Mouse (Mus musculus): ENCODE measurements around the gene Cdh24. TPM values are rescaled to one million over a fixed set of nuclear protein-coding genes. Genes with fewer than 3 reads are reported as not detected.
A peak's percentile ranks its signal among the peaks of the same experiment; 100 is the strongest.

Cdh24 gene
- polyA plus RNA-seq, 2 experiments, result 5.7 to 50.0 TPM

DNA sequence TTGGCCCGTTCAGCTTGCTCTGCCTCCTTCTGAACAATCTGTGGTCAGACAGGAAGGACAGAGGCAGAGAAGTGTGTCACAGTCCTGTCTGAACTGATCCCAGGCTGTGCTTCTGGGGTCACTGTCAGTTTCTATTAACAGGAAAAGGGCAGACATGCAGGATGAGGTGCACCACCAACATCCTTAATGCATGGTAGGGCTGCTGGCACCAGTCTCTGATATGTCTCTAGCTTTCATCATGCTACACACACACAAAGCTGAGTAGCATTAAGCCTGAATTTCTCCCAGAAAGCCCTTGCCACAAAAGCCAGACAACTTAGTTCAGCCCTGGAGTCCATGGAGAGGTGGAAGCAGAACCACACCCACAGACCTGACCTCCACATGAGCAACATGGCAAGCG is 1.8 kb upstream of the Cdh24 start:
- WGBS, result 95% methylated on average over 2 of the region's 2 CpGs
- no peaks in the 10 kb centered on the region for H3K9me3 ChIP-seq (ENCODE audit: control insufficient read depth, low read length)
- H3K27ac ChIP-seq (replicated peaks; ENCODE audit: low read depth, low read length), result no peak overlapping the region
- DNase-seq (ENCODE audit: low spot score) (no peak), ATAC-seq (ENCODE audit: low FRiP score, low read depth) (no peak)
- no peak overlapping the region for H3K4me3 ChIP-seq (replicated peaks; ENCODE audit: low read length)
- no peaks in the 10 kb centered on the region for H3K27me3 ChIP-seq (ENCODE audit: control insufficient read depth, insufficient read depth, low read length)
- no peak for TF ChIP-seq POLR2A (IDR thresholded peaks at IDR 0.05; ENCODE audit: borderline replicate concordance, extremely low read depth, insufficient read depth, insufficient read length)
- H3K9ac ChIP-seq (ENCODE audit: low read depth, low read length, severe bottlenecking), result no peak overlapping the region
- peaks cover 10% of the 10 kb centered on the region for H3K4me1 ChIP-seq (ENCODE audit: control insufficient read depth, insufficient read depth, low read length)
- H3K4me2 ChIP-seq (replicated peaks; ENCODE audit: low read depth, low read length, severe bottlenecking), result no peak overlapping the region
- peaks cover 66% of the 10 kb centered on the region for H3K36me3 ChIP-seq (ENCODE audit: control insufficient read depth, insufficient read depth, low read length)

DNA sequence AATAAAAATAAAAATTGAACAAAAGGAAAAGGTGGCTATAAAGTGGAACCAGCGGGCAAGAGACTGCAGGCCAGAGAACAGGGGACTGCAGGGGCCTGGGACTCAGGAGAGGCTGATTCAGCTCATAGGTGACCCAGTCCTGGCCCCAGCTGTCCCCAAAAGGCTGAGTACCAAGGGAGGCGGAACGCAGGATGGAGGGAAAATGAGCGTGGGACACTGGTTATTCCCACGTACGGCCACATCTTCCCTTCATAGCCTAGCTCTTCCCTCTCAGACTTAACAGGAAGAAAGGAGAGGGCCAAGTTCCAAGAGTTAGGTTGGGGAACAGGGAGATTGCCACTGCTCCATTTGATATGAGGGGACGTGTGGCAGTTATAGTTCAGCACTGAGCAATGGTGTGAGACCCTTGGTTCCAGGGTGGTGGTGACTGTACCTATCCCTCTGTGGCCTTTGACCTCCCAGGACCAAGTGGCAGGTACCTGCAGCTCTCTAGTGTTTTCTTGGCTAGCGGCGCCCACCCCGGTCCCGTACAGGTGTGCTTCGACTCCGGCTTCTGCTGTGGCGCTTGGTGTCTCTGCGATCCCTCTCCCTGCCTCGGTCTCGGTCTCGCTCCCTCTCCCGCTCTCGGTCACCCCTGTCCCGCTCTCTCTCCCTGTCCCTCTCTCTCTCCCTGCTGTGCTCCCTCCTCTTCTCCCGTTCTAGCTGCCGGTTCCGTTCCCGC is 1.2 kb upstream of the Cdh24 start:
- no peak overlapping the region for H3K4me3 ChIP-seq (replicated peaks; ENCODE audit: low read length)
- no peak overlapping the region for H3K4me2 ChIP-seq (replicated peaks; ENCODE audit: low read depth, low read length, severe bottlenecking)
- H3K27ac ChIP-seq (replicated peaks; ENCODE audit: low read depth, low read length), result no peak overlapping the region
- no peak for TF ChIP-seq POLR2A (IDR thresholded peaks at IDR 0.05; ENCODE audit: borderline replicate concordance, extremely low read depth, insufficient read depth, insufficient read length)
- no peaks in the 10 kb centered on the region for H3K27me3 ChIP-seq (ENCODE audit: control insufficient read depth, insufficient read depth, low read length)
- 81% methylated on average over 24 of the region's 25 CpGs for WGBS
- peaks cover 10% of the 10 kb centered on the region for H3K4me1 ChIP-seq (ENCODE audit: control insufficient read depth, insufficient read depth, low read length)
- H3K9ac ChIP-seq (ENCODE audit: low read depth, low read length, severe bottlenecking), result no peak overlapping the region
- ATAC-seq (ENCODE audit: low FRiP score, low read depth) (no peak), DNase-seq (ENCODE audit: low spot score) (no peak)
- no peaks in the 10 kb centered on the region for H3K9me3 ChIP-seq (ENCODE audit: control insufficient read depth, low read length)
- H3K36me3 ChIP-seq (ENCODE audit: control insufficient read depth, insufficient read depth, low read length), result peaks cover 65% of the 10 kb centered on the region

DNA sequence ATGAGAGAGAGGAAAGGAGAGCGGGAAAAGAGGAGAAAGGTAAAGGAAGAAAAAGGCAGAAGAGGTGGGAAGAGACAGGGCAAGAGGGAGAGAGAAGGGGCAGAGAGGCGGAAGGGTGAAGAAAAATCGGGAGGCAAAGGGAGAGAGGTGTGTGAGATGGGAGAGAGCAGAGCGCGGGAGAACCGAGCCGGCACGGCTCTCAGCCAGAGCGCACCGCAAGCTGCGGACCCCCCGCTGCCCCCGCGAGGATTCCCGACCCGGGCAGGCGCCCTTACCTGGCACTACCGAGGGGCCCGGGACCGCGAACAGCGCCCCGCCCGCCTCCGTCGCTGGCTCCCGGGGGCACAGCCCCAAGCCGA is 239 bp downstream of the Cdh24 start, which contains the start of gene Gm17606:
Gene Gm17606, plus strand, starts transcription at position 7 of the 359 bp plus-strand sequence.
- Histone ChIP-seq H3K9me3 (ENCODE audit: control insufficient read depth, low read length) (no peaks in the 10 kb centered on the region), H3K4me1 (ENCODE audit: control insufficient read depth, insufficient read depth, low read length) (peaks cover 10% of the 10 kb centered on the region), H3K4me2 (replicated peaks; ENCODE audit: low read depth, low read length, severe bottlenecking) (peak within 1 kb of the TSS; percentile 88), H3K27me3 (ENCODE audit: control insufficient read depth, insufficient read depth, low read length) (no peaks in the 10 kb centered on the region), H3K27ac (replicated peaks; ENCODE audit: low read depth, low read length) (peak within 1 kb of the TSS; percentile 63), H3K9ac (ENCODE audit: low read depth, low read length, severe bottlenecking) (peak within 1 kb of the TSS; percentile 81), H3K4me3 (replicated peaks; ENCODE audit: low read length) (peak within 1 kb of the TSS; percentile 77), H3K36me3 (ENCODE audit: control insufficient read depth, insufficient read depth, low read length) (peaks cover 66% of the 10 kb centered on the region)
- peak; percentile 27 for ATAC-seq (ENCODE audit: low FRiP score, low read depth)
- WGBS, result 0% methylated on average over 8 of the region's 28 CpGs
- TF ChIP-seq POLR2A (IDR thresholded peaks at IDR 0.05; ENCODE audit: borderline replicate concordance, extremely low read depth, insufficient read depth, insufficient read length), result no peak
- no peak for DNase-seq (ENCODE audit: low spot score)

DNA sequence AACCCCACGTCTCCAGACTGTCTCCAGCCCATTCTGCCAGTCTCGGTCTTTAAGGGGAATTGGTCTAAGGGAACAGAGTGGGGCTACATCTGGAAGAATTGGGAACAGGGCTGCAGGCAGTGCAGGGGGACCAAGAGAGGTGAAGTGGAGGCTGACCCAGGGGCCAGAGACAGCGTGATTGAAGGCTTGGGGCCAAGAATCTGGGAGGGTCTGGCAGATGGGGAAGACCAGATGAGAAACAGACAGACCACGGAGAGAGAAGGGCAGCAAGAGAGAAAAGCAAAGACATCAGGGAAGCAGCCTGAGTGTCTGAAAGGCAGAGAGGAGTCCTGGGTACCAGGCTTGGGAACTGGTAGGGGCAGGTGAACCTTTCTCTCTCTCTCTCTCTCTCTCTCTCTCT is 1.0 kb downstream of the Cdh24 start:
- peak overlapping the region; percentile 81 for H3K9ac ChIP-seq (ENCODE audit: low read depth, low read length, severe bottlenecking)
- no peak overlapping the region for H3K27ac ChIP-seq (replicated peaks; ENCODE audit: low read depth, low read length)
- peak overlapping the region; percentile 77 for H3K4me3 ChIP-seq (replicated peaks; ENCODE audit: low read length)
- H3K36me3 ChIP-seq (ENCODE audit: control insufficient read depth, insufficient read depth, low read length), result peaks cover 63% of the 10 kb centered on the region
- no peaks in the 10 kb centered on the region for H3K27me3 ChIP-seq (ENCODE audit: control insufficient read depth, insufficient read depth, low read length)
- H3K9me3 ChIP-seq (ENCODE audit: control insufficient read depth, low read length), result no peaks in the 10 kb centered on the region
- TF ChIP-seq POLR2A (IDR thresholded peaks at IDR 0.05; ENCODE audit: borderline replicate concordance, extremely low read depth, insufficient read depth, insufficient read length), result no peak
- H3K4me2 ChIP-seq (replicated peaks; ENCODE audit: low read depth, low read length, severe bottlenecking), result peak overlapping the region; percentile 88
- ATAC-seq (ENCODE audit: low FRiP score, low read depth) (no peak), DNase-seq (ENCODE audit: low spot score) (no peak)
- H3K4me1 ChIP-seq (ENCODE audit: control insufficient read depth, insufficient read depth, low read length), result peaks cover 10% of the 10 kb centered on the region
- WGBS, result 15% methylated on average over 4 of the region's 4 CpGs

DNA sequence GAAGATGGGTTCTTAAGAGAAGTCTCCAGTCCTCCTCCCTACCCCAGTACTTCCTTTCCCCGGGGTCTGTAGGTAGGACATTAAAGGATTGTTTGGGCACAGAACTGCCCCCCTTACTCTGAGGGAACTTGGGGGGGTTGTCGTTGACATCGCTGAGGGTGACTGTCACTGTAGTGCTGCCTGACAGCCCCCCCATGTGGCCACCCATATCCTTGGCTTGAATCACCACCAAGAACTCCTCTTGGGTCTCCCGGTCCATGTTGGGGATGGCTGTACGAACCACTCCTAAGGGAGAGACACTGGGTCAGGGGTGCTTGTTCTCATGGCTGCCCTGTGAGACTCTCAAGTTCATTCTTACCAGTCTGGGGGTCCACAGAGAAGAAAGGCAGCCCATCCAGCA is 3.0 kb downstream of the Cdh24 start:
- ATAC-seq (ENCODE audit: low FRiP score, low read depth) (no peak), DNase-seq (ENCODE audit: low spot score) (no peak)
- no peak overlapping the region for H3K9ac ChIP-seq (ENCODE audit: low read depth, low read length, severe bottlenecking)
- no peak overlapping the region for H3K4me2 ChIP-seq (replicated peaks; ENCODE audit: low read depth, low read length, severe bottlenecking)
- peaks cover 10% of the 10 kb centered on the region for H3K4me1 ChIP-seq (ENCODE audit: control insufficient read depth, insufficient read depth, low read length)
- no peak overlapping the region for H3K4me3 ChIP-seq (replicated peaks; ENCODE audit: low read length)
- no peak overlapping the region for H3K27ac ChIP-seq (replicated peaks; ENCODE audit: low read depth, low read length)
- peaks cover 62% of the 10 kb centered on the region for H3K36me3 ChIP-seq (ENCODE audit: control insufficient read depth, insufficient read depth, low read length)
- TF ChIP-seq POLR2A (IDR thresholded peaks at IDR 0.05; ENCODE audit: borderline replicate concordance, extremely low read depth, insufficient read depth, insufficient read length), result no peak
- H3K27me3 ChIP-seq (ENCODE audit: control insufficient read depth, insufficient read depth, low read length), result no peaks in the 10 kb centered on the region
- WGBS, result 69% methylated on average over 5 of the region's 5 CpGs
- no peaks in the 10 kb centered on the region for H3K9me3 ChIP-seq (ENCODE audit: control insufficient read depth, low read length)

All from limb, embryonic 14.5 days (tissue).